Comparison of ENCODE assay signal across 25 mouse cellular contexts in the genomic region with DNA sequence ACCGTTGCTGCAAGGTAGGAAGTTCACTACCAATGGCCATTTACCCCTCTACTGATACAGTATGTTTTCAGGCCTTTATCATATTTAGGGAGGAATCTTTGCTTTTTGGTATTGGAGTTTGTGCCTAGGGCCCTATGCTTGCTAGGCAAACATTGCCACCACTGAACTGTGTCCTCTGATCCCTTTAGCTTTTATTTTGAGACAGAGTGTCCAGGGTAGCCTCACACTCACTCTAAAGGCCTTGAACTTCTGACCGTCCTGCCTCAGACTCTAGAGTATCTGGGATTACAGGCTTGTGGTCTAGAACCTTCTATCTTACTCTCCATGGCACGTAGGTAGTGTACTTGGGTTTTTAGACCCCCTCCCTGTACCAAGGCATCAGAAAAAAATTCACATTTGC. TPM values are rescaled to one million over a fixed set of nuclear protein-coding genes. Genes with fewer than 3 reads are reported as not detected.
DNase-seq lines count a peak whose midpoint lies in the region; ATAC-seq and TF ChIP-seq lines count a peak whose summit lies in the region.
"Had no signal": no experiment of that assay in that cellular context is flagged by ENCODE, and none has a peak within 500 bp of the region (broad histone marks: within the 10 kb centered on the region; RNA-seq: fewer than 3 reads in every experiment).

No protein-coding gene starts in this region.

- no peak overlapping the region for H3K4me2 ChIP-seq in liver, embryonic 15.5 days
- H3K4me2 ChIP-seq in lung, embryonic 14.5 days: no peak overlapping the region
- H3K4me2 ChIP-seq in lung, embryonic 16.5 days (ENCODE audit: low read depth, low read length): no peak overlapping the region
- H3K4me2 ChIP-seq in liver, postnatal 0 days (ENCODE audit: low read depth, low read length): no peak overlapping the region
- H3K4me2 ChIP-seq: embryonic facial prominence, embryonic 13.5 days; embryonic facial prominence, embryonic 15.5 days; forebrain, embryonic 12.5 days had no signal

- no peak; the same call in 1 of the 2 replicates for ATAC-seq in liver, embryonic 15.5 days (ENCODE audit: insufficient read depth)
- no peak for ATAC-seq in lung, embryonic 14.5 days (ENCODE audit: insufficient read depth)
- ATAC-seq in lung, embryonic 16.5 days (ENCODE audit: low read depth): no peak
- peak; percentile 65 for ATAC-seq in liver, postnatal 0 days
- ATAC-seq: forebrain, embryonic 14.5 days had no signal

- H3K9ac ChIP-seq in liver, embryonic 15.5 days: no peak overlapping the region
- no peak overlapping the region for H3K9ac ChIP-seq in lung, embryonic 14.5 days
- no peak overlapping the region for H3K9ac ChIP-seq in lung, embryonic 16.5 days (ENCODE audit: low read length)
- H3K9ac ChIP-seq in liver, postnatal 0 days (replicated peaks): no peak overlapping the region
- H3K9ac ChIP-seq: embryonic facial prominence, embryonic 13.5 days; embryonic facial prominence, embryonic 15.5 days; forebrain, embryonic 12.5 days had no signal

- intact Hi-C loops in heart, postnatal 36 days (cut with DNase I): no loop called here

- no peak overlapping the region for H3K4me3 ChIP-seq in liver, embryonic 15.5 days (replicated peaks)
- H3K4me3 ChIP-seq in lung, embryonic 14.5 days (ENCODE audit: low read depth, low read length): no peak overlapping the region
- H3K4me3 ChIP-seq in lung, embryonic 16.5 days (ENCODE audit: low read length): no peak overlapping the region
- no peak overlapping the region for H3K4me3 ChIP-seq in liver, postnatal 0 days (ENCODE audit: low read depth, low read length)
- H3K4me3 ChIP-seq: embryonic facial prominence, embryonic 13.5 days; embryonic facial prominence, embryonic 15.5 days; erythroblast, embryonic 14.5 days; forebrain, embryonic 10.5 days; forebrain, embryonic 12.5 days had no signal

- H3K27ac ChIP-seq in liver, embryonic 15.5 days (replicated peaks): peak overlapping the region; percentile 38; the same call in 1 of the 2 replicates
- H3K27ac ChIP-seq in lung, embryonic 14.5 days (ENCODE audit: low read depth): peak overlapping the region; percentile 69; the same call in 1 of the 2 replicates
- peak overlapping the region; percentile 97 for H3K27ac ChIP-seq in lung, embryonic 16.5 days (ENCODE audit: low read length)
- peak overlapping the region; percentile 72 for H3K27ac ChIP-seq in liver, postnatal 0 days (ENCODE audit: low read depth)
- H3K27ac ChIP-seq: embryonic facial prominence, embryonic 13.5 days; embryonic facial prominence, embryonic 15.5 days; forebrain, embryonic 10.5 days; forebrain, embryonic 12.5 days had no signal

- TF ChIP-seq CTCF in lung, embryonic 14.5 days (IDR thresholded peaks at IDR 0.05; ENCODE audit: low read depth): no peak
- TF ChIP-seq CTCF in liver, postnatal 0 days (IDR thresholded peaks at IDR 0.05; ENCODE audit: low read depth): no peak

- peaks cover 54% of the 10 kb centered on the region for H3K27me3 ChIP-seq in liver, embryonic 15.5 days
- H3K27me3 ChIP-seq in lung, embryonic 14.5 days (ENCODE audit: insufficient read depth, low read length): peaks cover 9% of the 10 kb centered on the region; the same call in 1 of the 2 replicates
- 0 out of 2 replicates have a peak, but pooled peaks cover 2% of the 10 kb centered on the region for H3K27me3 ChIP-seq in lung, embryonic 16.5 days (ENCODE audit: control insufficient read depth, insufficient read depth, low read depth, low read length)
- H3K27me3 ChIP-seq in liver, postnatal 0 days (ENCODE audit: insufficient read depth, low read length): no peaks in the 10 kb centered on the region; the same call in 1 of the 2 replicates

- DNase-seq in liver: no peak
- DNase-seq in lung, embryonic 14.5 days: no peak
- no peak for DNase-seq in lung, postnatal 14 days
- DNase-seq in lung, postnatal 4 days: no peak
- DNase-seq in liver, postnatal 0 days: no peak
- no peak for DNase-seq in heart, postnatal 36 days
- DNase-seq: adrenal gland, postnatal 25 days; cerebellum, adult 11 months; cerebellum, adult 18-20 months; cerebellum, adult 8-10 months; cerebellum, adult 9-11 months; cerebellum, postnatal 14 days; cerebellum, postnatal 36 days; embryo, embryonic 11 days had no signal

- no peaks in the 10 kb centered on the region for H3K4me1 ChIP-seq in liver, embryonic 15.5 days (replicated peaks)
- H3K4me1 ChIP-seq in lung, embryonic 14.5 days (ENCODE audit: insufficient read depth): peaks cover 26% of the 10 kb centered on the region
- peaks cover 35% of the 10 kb centered on the region for H3K4me1 ChIP-seq in lung, embryonic 16.5 days (replicated peaks; ENCODE audit: control insufficient read depth, insufficient read depth, low read length)
- H3K4me1 ChIP-seq in liver, postnatal 0 days (ENCODE audit: insufficient read depth): no peaks in the 10 kb centered on the region; the same call in 1 of the 2 replicates

- TF ChIP-seq EP300 in liver, postnatal 0 days (IDR thresholded peaks at IDR 0.05; ENCODE audit: low read depth): no peak

- 52% methylated on average over 3 of the region's 3 CpGs for WGBS in liver, embryonic 15.5 days (ENCODE audit: insufficient replicate concordance)
- WGBS in lung, embryonic 14.5 days: 81% methylated on average over 3 of the region's 3 CpGs
- 83% methylated on average over 3 of the region's 3 CpGs for WGBS in lung, embryonic 16.5 days
- WGBS in liver, postnatal 0 days (ENCODE audit: insufficient replicate concordance): 62% methylated on average over 3 of the region's 3 CpGs

- no peaks in the 10 kb centered on the region for H3K9me3 ChIP-seq in liver, embryonic 15.5 days (replicated peaks)
- H3K9me3 ChIP-seq in lung, embryonic 14.5 days (ENCODE audit: low read depth, low read length): no peaks in the 10 kb centered on the region
- no peaks in the 10 kb centered on the region for H3K9me3 ChIP-seq in lung, embryonic 16.5 days (ENCODE audit: control insufficient read depth, low read length)
- no peaks in the 10 kb centered on the region for H3K9me3 ChIP-seq in liver, postnatal 0 days (ENCODE audit: low read length)
- H3K9me3 ChIP-seq: embryonic facial prominence, embryonic 13.5 days; embryonic facial prominence, embryonic 15.5 days; forebrain, embryonic 10.5 days; forebrain, embryonic 12.5 days had no signal

- no peaks in the 10 kb centered on the region for H3K36me3 ChIP-seq in liver, embryonic 15.5 days (replicated peaks)
- H3K36me3 ChIP-seq in lung, embryonic 14.5 days (ENCODE audit: insufficient read depth): no peaks in the 10 kb centered on the region
- H3K36me3 ChIP-seq in lung, embryonic 16.5 days (ENCODE audit: control insufficient read depth, insufficient read depth, low read length): no peaks in the 10 kb centered on the region
- H3K36me3 ChIP-seq in liver, postnatal 0 days (replicated peaks; ENCODE audit: insufficient read depth, low read length): no peaks in the 10 kb centered on the region
- H3K36me3 ChIP-seq: embryonic facial prominence, embryonic 13.5 days; embryonic facial prominence, embryonic 15.5 days; forebrain, embryonic 10.5 days; forebrain, embryonic 12.5 days had no signal

RNA-seq across cellular contexts. Expression of a gene that starts 6.3 kb away (rescaled TPM):
- polyA plus RNA-seq in liver, embryonic 15.5 days (2015; fragmentation: Nextera tagmentation; extraction: Ambion mirVana): 25.5 and 32.1 TPM in 2 replicates
- 0.88 and 1.6 TPM in 2 replicates for polyA plus RNA-seq in lung, embryonic 14.5 days (2014; fragmentation: Nextera tagmentation; extraction: Ambion mirVana)
- polyA plus RNA-seq in lung, embryonic 16.5 days (2015; fragmentation: Nextera tagmentation; extraction: Ambion mirVana): 1.1 and 1.7 TPM in 2 replicates
- 48.9 and 53.4 TPM in 2 replicates for polyA plus RNA-seq in liver, postnatal 0 days (2015; fragmentation: Nextera tagmentation; extraction: Ambion mirVana)
- total RNA-seq in heart, postnatal 36 days (2021): under 1 TPM; 0.53 to 0.89 TPM
- total RNA-seq: common myeloid progenitor, adult 5-6 weeks; MEL had no signal
- polyA plus RNA-seq: C2C12; erythroblast, embryonic 14.5 days had no signal

RNA-seq across cellular contexts. Expression of a gene that starts 30.4 kb away (rescaled TPM):
- 0.05 and 0.16 TPM in 2 replicates for polyA plus RNA-seq in liver, embryonic 15.5 days (2015; fragmentation: Nextera tagmentation; extraction: Ambion mirVana)
- polyA plus RNA-seq in lung, embryonic 14.5 days (2014; fragmentation: Nextera tagmentation; extraction: Ambion mirVana): 0.05 and 0.22 TPM in 2 replicates
- polyA plus RNA-seq in lung, embryonic 16.5 days (2015; fragmentation: Nextera tagmentation; extraction: Ambion mirVana): 0.34 and 0.69 TPM in 2 replicates
- not detected in 2 replicates for polyA plus RNA-seq in liver, postnatal 0 days (2015; fragmentation: Nextera tagmentation; extraction: Ambion mirVana)
- under 1 TPM; 0.16 to 0.44 TPM for total RNA-seq in heart, postnatal 36 days (2021)
- total RNA-seq: common myeloid progenitor, adult 5-6 weeks had no signal
- polyA plus RNA-seq: C2C12; erythroblast, embryonic 14.5 days had no signal

Comparison
In these comparisons a context has a peak if more than half of its experiments do, and no peak if none do; other contexts are left out.
1. H3K27ac ChIP-seq: peak in every context shown above with its lines; median percentile 97 in lung, embryonic 16.5 days; 72 in liver, postnatal 0 days; 69 in lung, embryonic 14.5 days; 38 in liver, embryonic 15.5 days.